Mouse (Mus musculus): ENCODE results near the gene Cav3. TPM values are rescaled to one million over a fixed set of nuclear protein-coding genes. Genes with fewer than 3 reads are reported as not detected.
A peak's percentile ranks its signal among the peaks of the same experiment; 100 is the strongest.

Gene Cav3
- 42.9 and 64.7 TPM in 2 replicates for polyA plus RNA-seq (2014; fragmentation: Nextera tagmentation; extraction: Ambion mirVana)

GRCm38 (mm10) chr6:112459341-112459749 is at the start of gene Cav3:
Cav3 (plus strand) TSS chr6:112459505.
- peaks cover 3% of the 10 kb centered on the region; the same call in 1 of the 2 replicates for H3K4me1 ChIP-seq (ENCODE audit: control insufficient read depth, insufficient read depth, low read length)
- no peak within 1 kb of the TSS for H3K4me3 ChIP-seq (ENCODE audit: low read depth, low read length)
- peak; percentile 94 for ATAC-seq (ENCODE audit: low read depth)
- H3K4me2 ChIP-seq (ENCODE audit: low read depth, low read length) = no peak within 1 kb of the TSS
- no peaks in the 10 kb centered on the region for H3K36me3 ChIP-seq (ENCODE audit: control insufficient read depth, insufficient read depth, low read length)
- no peak within 1 kb of the TSS for H3K27ac ChIP-seq (replicated peaks; ENCODE audit: low read depth, low read length)
- 61% methylated on average over 12 of the region's 12 CpGs for WGBS
- DNase-seq (ENCODE audit: low spot score) = peak; percentile 84
- no peaks in the 10 kb centered on the region for H3K27me3 ChIP-seq (replicated peaks; ENCODE audit: control insufficient read depth, insufficient read depth, low read length)
- no peak within 1 kb of the TSS for H3K9ac ChIP-seq (ENCODE audit: low read depth, low read length)
- H3K9me3 ChIP-seq (ENCODE audit: control insufficient read depth, low read length) = no peaks in the 10 kb centered on the region

- 80% methylated on average over 9 of the region's 9 CpGs for WGBS
- Histone ChIP-seq H3K4me3 (ENCODE audit: low read depth, low read length) (no peak overlapping the region), H3K27me3 (replicated peaks; ENCODE audit: control insufficient read depth, insufficient read depth, low read length) (no peaks in the 10 kb centered on the region), H3K9ac (ENCODE audit: low read depth, low read length) (no peak overlapping the region), H3K4me1 (ENCODE audit: control insufficient read depth, insufficient read depth, low read length) (no peaks in the 10 kb centered on the region), H3K36me3 (ENCODE audit: control insufficient read depth, insufficient read depth, low read length) (no peaks in the 10 kb centered on the region), H3K9me3 (ENCODE audit: control insufficient read depth, low read length) (peaks cover 6% of the 10 kb centered on the region; the same call in 1 of the 2 replicates), H3K27ac (replicated peaks; ENCODE audit: low read depth, low read length) (no peak overlapping the region), H3K4me2 (ENCODE audit: low read depth, low read length) (no peak overlapping the region)
- DNase-seq (ENCODE audit: low spot score) (no peak), ATAC-seq (ENCODE audit: low read depth) (no peak)
Observed at GRCm38 (mm10) chr6:112419333-112419732, 40.0 kb upstream of the Cav3 start.

GRCm38 (mm10) chr6:112420883-112421282 is 38.4 kb upstream of the Cav3 start:
- no peak for DNase-seq (ENCODE audit: low spot score)

GRCm38 (mm10) chr6:112423746-112424501 is 35.4 kb upstream of the Cav3 start:
- WGBS = 67% methylated on average over 8 of the region's 8 CpGs
- Histone ChIP-seq H3K9ac (ENCODE audit: low read depth, low read length) (no peak overlapping the region), H3K9me3 (ENCODE audit: control insufficient read depth, low read length) (peaks cover 6% of the 10 kb centered on the region; the same call in 1 of the 2 replicates), H3K4me1 (ENCODE audit: control insufficient read depth, insufficient read depth, low read length) (no peaks in the 10 kb centered on the region), H3K36me3 (ENCODE audit: control insufficient read depth, insufficient read depth, low read length) (no peaks in the 10 kb centered on the region), H3K4me2 (ENCODE audit: low read depth, low read length) (no peak overlapping the region), H3K4me3 (ENCODE audit: low read depth, low read length) (no peak overlapping the region), H3K27ac (replicated peaks; ENCODE audit: low read depth, low read length) (no peak overlapping the region), H3K27me3 (replicated peaks; ENCODE audit: control insufficient read depth, insufficient read depth, low read length) (no peaks in the 10 kb centered on the region)
- peak; percentile 88 for DNase-seq (ENCODE audit: low spot score)
- peak; percentile 77; the same call in 1 of the 2 replicates for ATAC-seq (ENCODE audit: low read depth)

More at GRCm38 (mm10) chr6:112420883-112421282, 38.4 kb upstream of the Cav3 start:
- no peak overlapping the region for H3K27ac ChIP-seq (replicated peaks; ENCODE audit: low read depth, low read length)
- no peak overlapping the region for H3K4me2 ChIP-seq (ENCODE audit: low read depth, low read length)
- no peak overlapping the region for H3K9ac ChIP-seq (ENCODE audit: low read depth, low read length)
- no peaks in the 10 kb centered on the region for H3K4me1 ChIP-seq (ENCODE audit: control insufficient read depth, insufficient read depth, low read length)
- no peaks in the 10 kb centered on the region for H3K36me3 ChIP-seq (ENCODE audit: control insufficient read depth, insufficient read depth, low read length)
- no peak overlapping the region for H3K4me3 ChIP-seq (ENCODE audit: low read depth, low read length)
- H3K27me3 ChIP-seq (replicated peaks; ENCODE audit: control insufficient read depth, insufficient read depth, low read length) = no peaks in the 10 kb centered on the region
- no peak for ATAC-seq (ENCODE audit: low read depth)
- H3K9me3 ChIP-seq (ENCODE audit: control insufficient read depth, low read length) = peaks cover 6% of the 10 kb centered on the region; the same call in 1 of the 2 replicates
- WGBS = 92% methylated on average over 1 of the region's 1 CpGs

- Histone ChIP-seq H3K9me3 (ENCODE audit: control insufficient read depth, low read length) (peaks cover 6% of the 10 kb centered on the region; the same call in 1 of the 2 replicates), H3K27ac (replicated peaks; ENCODE audit: low read depth, low read length) (no peak overlapping the region), H3K27me3 (replicated peaks; ENCODE audit: control insufficient read depth, insufficient read depth, low read length) (no peaks in the 10 kb centered on the region), H3K36me3 (ENCODE audit: control insufficient read depth, insufficient read depth, low read length) (no peaks in the 10 kb centered on the region), H3K9ac (ENCODE audit: low read depth, low read length) (no peak overlapping the region), H3K4me3 (ENCODE audit: low read depth, low read length) (no peak overlapping the region), H3K4me1 (ENCODE audit: control insufficient read depth, insufficient read depth, low read length) (no peaks in the 10 kb centered on the region), H3K4me2 (ENCODE audit: low read depth, low read length) (no peak overlapping the region)
- DNase-seq (ENCODE audit: low spot score) = no peak
- WGBS = 76% methylated on average over 6 of the region's 6 CpGs
- no peak for ATAC-seq (ENCODE audit: low read depth)
Observed at GRCm38 (mm10) chr6:112426018-112426732, 33.1 kb upstream of the Cav3 start.

- H3K36me3 ChIP-seq (ENCODE audit: control insufficient read depth, insufficient read depth, low read length) = no peaks in the 10 kb centered on the region
- H3K4me2 ChIP-seq (ENCODE audit: low read depth, low read length) = no peak overlapping the region
- no peaks in the 10 kb centered on the region for H3K27me3 ChIP-seq (replicated peaks; ENCODE audit: control insufficient read depth, insufficient read depth, low read length)
- no peak for ATAC-seq (ENCODE audit: low read depth)
- no peak overlapping the region for H3K4me3 ChIP-seq (ENCODE audit: low read depth, low read length)
- H3K9ac ChIP-seq (ENCODE audit: low read depth, low read length) = no peak overlapping the region
- H3K4me1 ChIP-seq (ENCODE audit: control insufficient read depth, insufficient read depth, low read length) = no peaks in the 10 kb centered on the region
- no peak for DNase-seq (ENCODE audit: low spot score)
- no peaks in the 10 kb centered on the region for H3K9me3 ChIP-seq (ENCODE audit: control insufficient read depth, low read length)
- H3K27ac ChIP-seq (replicated peaks; ENCODE audit: low read depth, low read length) = no peak overlapping the region
- WGBS = 85% methylated on average over 3 of the region's 3 CpGs
Observed at GRCm38 (mm10) chr6:112445675-112446074, 13.6 kb upstream of the Cav3 start.

- 86% methylated on average over 5 of the region's 5 CpGs for WGBS
- DNase-seq (ENCODE audit: low spot score) (no peak), ATAC-seq (ENCODE audit: low read depth) (no peak)
- Histone ChIP-seq H3K36me3 (ENCODE audit: control insufficient read depth, insufficient read depth, low read length) (no peaks in the 10 kb centered on the region), H3K27ac (replicated peaks; ENCODE audit: low read depth, low read length) (no peak overlapping the region), H3K27me3 (replicated peaks; ENCODE audit: control insufficient read depth, insufficient read depth, low read length) (no peaks in the 10 kb centered on the region), H3K9me3 (ENCODE audit: control insufficient read depth, low read length) (no peaks in the 10 kb centered on the region), H3K9ac (ENCODE audit: low read depth, low read length) (no peak overlapping the region), H3K4me3 (ENCODE audit: low read depth, low read length) (no peak overlapping the region), H3K4me1 (ENCODE audit: control insufficient read depth, insufficient read depth, low read length) (peaks cover 3% of the 10 kb centered on the region; the same call in 1 of the 2 replicates), H3K4me2 (ENCODE audit: low read depth, low read length) (no peak overlapping the region)
Observed at GRCm38 (mm10) chr6:112461459-112461858, 2.2 kb downstream of the Cav3 start.

GRCm38 (mm10) chr6:112463331-112463730 is 4.0 kb downstream of the Cav3 start:
- Histone ChIP-seq H3K4me3 (ENCODE audit: low read depth, low read length) (no peak overlapping the region), H3K4me1 (ENCODE audit: control insufficient read depth, insufficient read depth, low read length) (peaks cover 3% of the 10 kb centered on the region; the same call in 1 of the 2 replicates), H3K36me3 (ENCODE audit: control insufficient read depth, insufficient read depth, low read length) (no peaks in the 10 kb centered on the region), H3K9me3 (ENCODE audit: control insufficient read depth, low read length) (no peaks in the 10 kb centered on the region), H3K27me3 (replicated peaks; ENCODE audit: control insufficient read depth, insufficient read depth, low read length) (no peaks in the 10 kb centered on the region), H3K4me2 (ENCODE audit: low read depth, low read length) (no peak overlapping the region), H3K9ac (ENCODE audit: low read depth, low read length) (no peak overlapping the region), H3K27ac (replicated peaks; ENCODE audit: low read depth, low read length) (no peak overlapping the region)
- WGBS = 81% methylated on average over 6 of the region's 6 CpGs
- DNase-seq (ENCODE audit: low spot score) = no peak
- ATAC-seq (ENCODE audit: low read depth) = no peak

Data from embryonic facial prominence, embryonic 14.5 days (tissue).